Mouse (Mus musculus): Measurements from ENCODE around the gene Capn11.
"Not testable (repeated sequence)": the region's sequence is repeated elsewhere in the genome, so short reads cannot be mapped to it uniquely, and the experiment has no call there.

The Capn11 gene

DNA sequence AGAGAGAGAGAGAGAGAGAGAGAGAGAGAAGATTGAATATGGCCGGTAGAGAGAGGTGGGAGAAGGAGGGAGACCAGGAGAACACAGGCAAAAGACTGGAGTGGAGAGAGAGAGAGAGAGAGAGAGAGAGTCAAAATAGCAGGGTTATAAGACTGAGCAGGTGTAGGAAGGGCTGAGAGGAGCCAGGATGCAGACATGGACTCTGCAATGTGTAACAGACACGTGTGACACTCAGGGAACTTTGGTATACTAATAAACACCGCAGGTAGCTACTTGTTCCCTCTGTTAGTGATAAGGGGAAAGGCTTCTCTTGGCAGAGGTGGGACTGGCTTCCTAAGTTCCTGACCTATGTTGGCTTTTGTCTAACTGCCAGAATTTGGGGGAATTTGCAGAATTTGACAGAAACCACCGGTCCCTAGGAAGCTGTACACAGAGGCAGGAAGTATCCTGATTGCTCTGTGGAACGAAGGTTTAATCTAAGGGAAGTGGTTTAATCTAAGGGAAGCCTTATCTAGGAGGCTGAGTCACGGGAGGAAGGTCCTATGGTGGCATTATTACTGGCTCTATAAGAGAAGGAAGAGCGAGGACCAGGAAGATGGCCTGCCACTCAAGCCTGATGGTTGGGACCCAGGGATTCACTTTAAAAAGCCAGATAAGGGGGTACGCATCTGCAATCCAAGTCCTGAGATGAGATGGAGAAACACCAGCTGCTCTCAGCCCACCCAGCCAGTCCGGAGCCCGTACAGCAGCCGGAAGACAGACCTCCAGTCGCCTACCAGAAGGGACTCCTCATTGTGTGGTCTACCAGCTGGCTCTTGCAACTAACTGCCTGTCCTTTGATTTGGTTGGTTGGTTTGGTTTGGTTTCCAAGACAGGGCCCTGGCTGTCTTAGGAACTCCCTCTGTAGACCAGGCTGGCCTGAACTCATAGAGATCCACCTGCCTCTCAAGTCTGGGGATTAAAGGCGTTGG lies 30.0 kb downstream of the Capn11 start:
- DNase-seq (ENCODE audit: low read depth): peak; percentile 67

DNA sequence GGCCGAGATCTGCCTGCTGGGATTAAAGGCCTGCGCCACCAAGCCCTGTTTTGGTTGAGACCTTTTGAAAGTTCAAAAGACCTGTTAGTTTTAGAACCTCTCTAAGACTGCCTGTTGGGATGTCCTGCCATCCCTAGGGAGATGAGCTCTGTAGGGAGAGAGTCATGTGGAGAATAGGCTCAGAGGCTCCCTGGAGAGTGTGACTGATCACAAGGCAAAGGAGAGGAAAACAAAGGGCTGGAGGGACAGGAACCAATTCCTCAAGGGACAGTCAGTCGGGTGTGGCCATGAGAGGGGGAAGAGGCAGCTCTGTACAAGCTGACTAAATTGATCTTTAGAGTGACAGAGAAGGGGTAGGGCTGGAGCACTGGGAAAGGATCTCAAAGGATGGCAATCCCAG lies 31.0 kb downstream of the Capn11 start:
- DNase-seq (ENCODE audit: low read depth): no peak

DNA sequence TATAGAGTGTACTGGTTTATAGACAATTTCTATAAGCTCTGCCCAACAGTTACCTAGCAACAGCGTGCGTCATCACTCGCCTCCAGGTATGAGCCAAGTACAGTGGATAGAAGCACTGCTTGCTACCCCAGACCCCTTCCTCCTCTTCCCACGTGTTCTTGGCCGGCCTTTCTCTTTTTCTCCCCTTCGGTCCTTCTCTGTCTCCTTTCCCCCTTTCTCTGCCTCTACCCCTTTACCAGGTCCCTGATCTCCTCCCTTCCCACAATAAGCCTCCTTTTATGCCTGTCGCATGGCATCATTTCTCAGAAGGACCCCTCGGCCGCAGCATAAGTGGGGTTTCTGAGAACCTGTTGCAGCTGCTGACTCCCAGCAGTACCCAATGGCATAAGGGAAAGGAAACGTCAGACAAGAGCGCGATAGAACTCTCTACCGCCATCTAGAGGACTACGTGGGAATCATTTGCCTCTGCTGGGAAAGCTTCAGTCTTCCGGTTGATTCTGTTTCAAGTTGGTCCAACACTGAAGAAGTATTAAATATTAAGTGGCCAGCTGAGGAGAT lies 32.5 kb downstream of the Capn11 start:
- peak; percentile 86 for DNase-seq (ENCODE audit: low read depth)

DNA sequence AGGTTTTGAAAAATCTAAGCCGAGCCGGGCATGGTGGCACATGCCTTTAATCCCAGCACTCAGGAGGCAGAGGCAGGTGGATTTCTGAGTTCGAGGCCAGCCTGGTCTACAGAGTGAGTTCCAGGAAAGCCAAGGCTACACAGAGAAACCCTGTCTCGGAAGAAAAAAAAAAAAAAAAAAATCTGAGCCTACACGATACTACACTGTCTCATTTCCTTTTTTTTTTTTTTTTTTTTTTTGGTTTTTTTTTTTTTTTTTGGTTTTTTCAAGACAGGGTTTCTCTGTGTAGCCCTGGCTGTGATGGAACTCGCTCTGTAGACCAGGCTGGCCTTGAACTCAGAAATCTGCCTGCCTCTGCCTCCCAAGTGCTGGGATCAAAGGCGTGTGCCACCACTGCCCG lies 35.7 kb downstream of the Capn11 start:
- DNase-seq (ENCODE audit: low read depth): not testable (repeated sequence)

DNA sequence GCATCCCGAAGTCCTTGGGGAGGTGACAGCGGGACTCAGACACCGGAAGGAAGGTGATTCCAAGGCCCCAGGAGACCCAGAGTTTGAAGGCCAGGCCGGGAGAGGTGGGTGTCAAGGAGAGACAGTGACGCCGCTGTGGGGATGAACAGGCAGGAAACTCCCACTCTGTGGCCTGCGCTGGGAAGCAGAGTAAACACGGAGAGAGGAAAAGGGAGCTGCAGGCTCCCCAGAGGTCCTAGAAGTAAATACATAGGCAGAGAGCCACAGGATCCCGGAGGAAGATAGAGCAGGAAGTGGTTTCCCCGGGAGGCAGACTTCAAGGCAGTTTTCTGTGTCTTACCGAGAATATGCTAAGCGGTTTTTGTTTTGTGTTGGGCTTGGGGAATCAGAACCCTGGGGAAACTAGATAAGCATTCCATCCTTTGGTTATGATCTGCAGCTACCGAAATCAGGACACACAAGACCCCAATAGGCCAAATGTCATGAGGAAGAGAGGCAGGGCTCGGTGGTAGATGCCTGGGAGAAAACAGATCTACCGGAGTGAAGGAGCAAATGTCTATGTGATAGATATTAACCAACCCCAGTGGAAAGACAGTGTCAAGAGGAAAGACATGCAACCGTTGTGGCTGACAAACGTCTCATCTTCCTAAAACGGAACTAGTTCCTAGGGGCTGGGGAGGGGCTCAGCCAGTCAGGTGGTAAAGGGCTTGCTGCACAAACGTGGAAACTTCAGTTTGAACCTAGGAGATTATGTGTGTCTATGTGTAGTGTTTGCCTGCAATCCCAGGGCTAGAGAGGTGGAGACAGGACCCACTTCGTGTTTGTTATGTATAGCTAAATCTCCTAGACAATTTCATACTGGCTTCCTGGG lies 39.5 kb downstream of the Capn11 start:
- peak; percentile 65 for DNase-seq (ENCODE audit: low read depth)

DNA sequence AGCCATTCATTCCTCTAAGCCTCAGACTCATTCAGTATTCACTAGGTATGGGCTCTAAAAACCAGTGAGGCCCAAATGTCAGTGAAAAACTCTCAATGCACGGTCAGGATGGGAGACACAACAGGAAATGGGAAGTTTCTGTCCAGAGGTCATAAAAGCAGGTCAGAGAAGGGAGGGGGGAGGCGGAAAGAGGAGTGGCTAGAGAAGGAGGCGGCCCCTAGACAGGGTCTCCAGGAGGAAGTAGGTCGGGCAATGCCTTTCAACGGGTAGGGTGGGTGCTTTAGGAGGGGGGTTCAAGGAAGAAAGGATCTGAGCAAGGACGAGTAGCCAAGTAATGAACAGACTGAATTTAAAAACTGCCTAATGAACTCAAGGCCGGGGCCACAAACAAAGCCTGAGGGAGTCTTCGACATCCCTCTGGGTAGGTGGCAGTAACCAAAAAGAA lies 40.2 kb downstream of the Capn11 start:
- no peak for DNase-seq (ENCODE audit: low read depth)

DNA sequence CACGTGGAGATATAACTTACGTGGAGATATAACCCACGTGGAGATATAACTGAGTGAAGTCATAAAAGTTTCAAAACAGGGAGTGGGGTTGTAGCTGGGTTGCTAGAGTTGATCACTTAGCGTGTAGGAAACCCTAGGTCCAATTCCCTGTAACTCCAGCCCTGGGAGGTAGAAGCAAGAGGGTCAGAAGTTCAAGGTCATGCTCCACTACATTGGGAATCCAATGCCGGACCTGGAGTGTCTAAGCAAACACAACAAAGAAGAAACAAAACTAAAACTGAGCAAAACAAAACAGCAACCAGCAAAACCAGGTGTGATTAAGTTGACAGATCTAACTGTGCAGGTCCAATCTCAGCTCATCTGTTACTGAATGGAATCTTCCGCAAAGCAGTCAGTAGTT lies 41.5 kb downstream of the Capn11 start:
- no peak for DNase-seq (ENCODE audit: low read depth)

DNA sequence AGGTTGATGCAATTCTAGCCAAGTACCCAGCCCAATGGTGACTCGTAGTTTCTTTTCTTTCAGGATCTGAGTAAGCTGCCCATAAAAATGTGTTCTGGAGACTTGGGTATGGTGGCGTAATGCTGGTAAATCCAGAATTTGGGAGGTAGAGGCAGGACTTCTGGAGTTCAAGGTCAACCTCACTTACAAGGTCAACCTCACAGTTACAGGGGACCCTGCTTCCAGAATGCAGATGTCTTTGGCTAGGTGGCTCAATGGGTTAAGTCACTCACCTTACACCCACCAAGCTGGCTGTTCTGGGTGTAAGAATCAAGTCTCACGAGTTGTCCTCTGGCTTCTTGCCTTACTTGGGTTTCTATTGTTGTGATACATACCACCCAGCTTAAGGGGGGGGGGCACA lies 42.4 kb downstream of the Capn11 start:
- DNase-seq (ENCODE audit: low read depth): no peak

DNA sequence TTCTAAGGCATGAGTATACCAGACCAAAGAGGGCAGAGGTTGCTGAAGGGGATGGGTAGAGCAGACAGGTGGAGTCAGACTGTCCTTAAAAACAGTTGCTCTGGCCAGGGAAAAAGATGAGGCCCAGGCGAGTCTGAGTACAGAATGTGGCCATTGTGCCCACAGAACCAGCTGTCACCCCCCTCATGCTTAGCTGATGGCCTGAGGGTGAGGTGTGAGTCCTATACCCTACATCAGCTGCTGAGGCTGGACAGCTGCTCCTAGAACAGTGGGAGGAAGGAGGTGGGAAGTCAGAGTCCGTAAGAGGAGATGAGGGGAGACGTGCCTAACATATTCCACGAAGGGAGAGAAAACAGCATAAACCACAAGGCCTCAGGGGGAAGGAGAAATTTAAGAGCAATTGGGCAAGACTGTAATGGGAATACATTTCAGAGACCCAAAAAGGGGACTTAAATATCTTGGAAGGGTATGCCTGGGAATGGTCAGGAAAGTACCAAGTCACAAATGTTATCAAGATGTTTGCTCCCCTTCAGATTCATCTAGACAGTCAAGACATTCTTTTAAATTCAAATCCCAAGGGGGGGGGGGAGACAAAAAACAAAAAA lies 43.0 kb downstream of the Capn11 start:
- DNase-seq (ENCODE audit: low read depth): no peak

DNA sequence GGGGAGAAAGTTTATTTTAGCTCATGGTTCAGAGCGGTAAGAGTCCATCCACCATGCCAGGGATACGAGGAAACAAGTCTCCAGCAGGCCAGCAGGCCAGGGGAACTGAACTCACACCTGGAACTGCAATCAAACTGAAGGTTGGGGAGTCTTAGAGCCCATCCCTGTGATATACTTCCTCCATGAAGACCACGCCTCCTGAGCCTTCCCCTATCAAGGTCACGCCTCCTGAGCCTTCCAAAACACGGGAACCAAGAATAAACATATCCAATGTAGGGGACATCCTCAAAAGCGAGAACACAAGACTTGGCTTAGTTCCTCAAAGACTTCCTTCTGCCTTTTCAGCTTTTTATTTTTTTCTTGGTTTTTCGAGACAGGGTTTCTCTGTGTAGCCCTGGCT lies 46.2 kb downstream of the Capn11 start:
- no peak for DNase-seq (ENCODE audit: low read depth)

DNA sequence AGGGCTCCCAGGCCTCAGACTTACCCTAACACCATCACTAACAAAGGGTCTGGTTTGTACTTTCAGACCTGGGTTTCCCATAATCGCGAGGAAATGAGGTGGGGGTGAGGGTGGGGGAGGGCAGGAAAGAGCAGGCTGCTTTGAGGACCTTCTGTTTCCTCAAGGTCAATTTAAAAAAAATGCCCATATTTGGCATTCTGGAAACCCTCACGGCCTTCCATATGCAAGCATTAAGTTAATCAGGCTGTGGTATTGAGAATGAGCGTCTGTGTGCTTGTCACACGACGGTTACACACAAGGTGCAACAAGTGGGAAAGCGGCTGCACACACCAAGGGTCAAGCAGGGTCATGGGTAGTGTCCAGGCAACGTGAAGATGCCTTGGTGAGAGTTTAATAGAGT lies 47.1 kb downstream of the Capn11 start:
- DNase-seq (ENCODE audit: low read depth): no peak

DNA sequence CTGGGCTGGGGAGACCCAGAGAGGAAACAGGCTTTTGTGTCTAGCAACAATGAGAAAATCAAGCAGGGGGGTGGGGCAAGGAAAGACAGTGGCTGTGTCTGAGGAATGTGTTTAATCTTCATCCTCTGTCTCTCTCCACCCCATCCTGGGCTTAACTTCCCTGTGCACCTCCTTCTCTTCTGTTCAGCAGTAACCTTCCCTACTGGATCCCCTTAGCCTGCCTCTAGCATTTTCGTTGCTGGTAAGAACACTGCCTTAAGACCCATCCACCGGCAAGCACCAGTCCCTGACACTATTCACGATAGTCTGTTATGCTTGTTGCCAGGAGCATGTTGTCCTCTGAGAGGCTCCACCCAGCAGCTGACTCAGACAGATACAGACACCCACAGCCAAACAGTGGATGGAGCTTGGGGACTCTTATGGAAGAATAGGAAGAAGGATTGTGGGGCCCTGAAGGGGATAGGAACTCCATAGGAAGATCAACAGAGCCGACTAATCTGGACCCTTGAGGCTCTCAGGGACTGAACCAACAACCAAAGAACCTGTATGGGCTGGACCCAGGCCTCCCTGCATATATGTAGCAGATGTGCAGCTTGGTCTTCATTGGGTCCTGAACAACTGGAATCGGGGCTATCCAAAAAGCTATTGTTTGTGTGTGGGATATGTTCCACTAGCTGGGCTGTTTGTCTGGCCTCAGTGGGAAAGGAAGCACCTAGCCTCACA lies 48.8 kb downstream of the Capn11 start:
- no peak for DNase-seq (ENCODE audit: low read depth)

DNA sequence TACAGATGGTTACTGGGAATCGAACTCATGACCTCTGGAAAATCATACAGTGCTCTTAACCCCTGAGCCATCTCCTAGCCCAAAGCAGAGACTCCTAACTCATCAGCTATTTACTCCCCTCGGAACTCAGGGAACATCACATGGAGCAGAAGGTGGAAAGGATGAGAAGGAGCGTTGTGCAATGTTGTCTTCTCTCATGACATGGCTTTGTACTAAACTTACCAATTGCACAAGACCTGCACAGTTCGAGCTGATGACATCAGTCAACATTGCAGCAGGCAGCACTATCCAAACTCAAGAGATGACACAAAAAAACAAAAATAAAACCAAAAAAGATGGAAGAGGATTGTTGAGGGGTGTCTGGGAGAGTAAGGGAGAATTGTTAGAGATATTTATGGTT lies 50.7 kb downstream of the Capn11 start:
- DNase-seq (ENCODE audit: low read depth): peak; percentile 46

DNA sequence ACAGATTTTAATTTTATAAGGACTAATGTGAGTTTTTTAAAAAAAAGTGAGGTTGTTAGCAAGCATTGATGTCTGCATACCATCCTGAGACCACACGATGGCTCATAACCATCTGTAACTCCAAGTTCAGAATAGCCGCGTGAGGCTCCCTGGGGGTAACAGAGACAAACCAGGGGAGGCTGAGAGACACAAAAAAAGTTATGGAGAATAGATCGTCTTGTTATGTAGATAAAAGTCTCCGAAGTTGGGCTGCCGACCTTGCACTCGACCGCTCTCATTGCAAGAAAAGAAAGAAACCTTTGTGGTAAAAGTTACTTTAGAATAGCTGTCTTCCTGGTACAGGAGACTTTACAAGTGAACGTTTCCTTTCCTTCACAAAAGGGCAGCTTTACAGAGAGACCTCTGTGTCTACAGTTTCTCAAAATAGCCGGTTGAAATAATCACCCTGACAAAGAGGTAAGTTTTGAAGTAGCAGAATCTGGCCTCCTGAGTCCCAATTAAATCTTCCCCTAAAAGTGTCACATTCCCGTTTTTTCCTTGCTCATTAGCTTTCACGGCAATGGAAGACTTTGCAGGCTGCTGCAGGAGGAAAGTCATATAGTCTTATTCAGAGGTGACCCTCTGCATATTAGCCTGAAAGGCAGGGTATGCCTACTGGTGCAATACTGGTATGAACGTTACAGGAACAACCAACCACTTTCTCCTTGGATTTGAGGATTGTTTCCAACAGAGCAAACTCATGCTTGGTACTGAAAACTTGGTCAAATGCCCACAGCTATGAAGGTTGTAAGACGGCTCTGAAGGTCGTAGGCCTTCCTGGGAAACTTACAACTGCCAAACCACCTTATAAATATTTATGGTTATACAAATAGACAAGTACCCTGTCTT lies 51.9 kb downstream of the Capn11 start:
- no peak for DNase-seq (ENCODE audit: low read depth)

DNA sequence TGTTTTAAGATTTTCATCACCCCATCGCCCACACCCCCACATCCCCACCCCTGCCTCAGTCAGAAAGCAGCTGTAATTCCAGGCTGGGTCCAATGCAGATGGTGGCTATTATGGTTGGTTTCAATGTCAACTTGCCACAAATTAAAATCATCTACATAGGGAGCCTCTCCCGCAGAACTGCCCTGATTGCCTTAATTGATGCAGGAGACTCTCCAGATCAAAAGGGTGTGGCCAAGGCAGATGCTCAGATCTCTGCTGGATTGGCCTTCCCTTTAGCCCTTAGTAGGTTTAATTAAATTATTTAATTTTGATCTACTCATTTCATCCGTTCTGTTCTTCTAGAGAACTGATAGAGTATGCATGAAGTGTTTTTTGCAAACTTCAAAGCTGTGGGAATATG lies 56.1 kb downstream of the Capn11 start:
- no peak for DNase-seq (ENCODE audit: low read depth)

DNA sequence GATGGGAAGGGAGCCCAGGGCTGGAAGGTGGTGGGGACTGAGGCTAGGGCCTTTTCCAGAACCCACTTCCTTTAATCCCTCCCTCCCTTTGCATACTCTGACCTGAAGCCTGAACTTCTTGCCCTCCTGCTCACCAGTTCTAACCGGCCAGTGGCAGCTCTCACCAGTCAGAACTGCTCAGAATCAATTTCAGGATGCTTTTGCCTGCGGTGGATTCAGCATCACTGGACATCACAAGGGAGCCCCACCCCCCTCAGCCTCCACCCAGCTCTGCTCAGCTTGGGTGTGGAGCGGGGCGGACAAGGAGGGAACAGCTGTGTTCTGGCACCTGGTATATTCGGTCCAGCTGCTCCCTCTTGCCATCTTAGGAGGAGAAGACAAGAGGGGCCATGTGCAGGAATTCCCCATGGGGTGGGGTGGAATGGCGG lies 57.2 kb downstream of the Capn11 start, which contains the start of gene Mymx:
TSS of gene Mymx (minus strand) at position 226 of the 428 bp plus-strand sequence.
- no peak for DNase-seq (ENCODE audit: low read depth)

DNA sequence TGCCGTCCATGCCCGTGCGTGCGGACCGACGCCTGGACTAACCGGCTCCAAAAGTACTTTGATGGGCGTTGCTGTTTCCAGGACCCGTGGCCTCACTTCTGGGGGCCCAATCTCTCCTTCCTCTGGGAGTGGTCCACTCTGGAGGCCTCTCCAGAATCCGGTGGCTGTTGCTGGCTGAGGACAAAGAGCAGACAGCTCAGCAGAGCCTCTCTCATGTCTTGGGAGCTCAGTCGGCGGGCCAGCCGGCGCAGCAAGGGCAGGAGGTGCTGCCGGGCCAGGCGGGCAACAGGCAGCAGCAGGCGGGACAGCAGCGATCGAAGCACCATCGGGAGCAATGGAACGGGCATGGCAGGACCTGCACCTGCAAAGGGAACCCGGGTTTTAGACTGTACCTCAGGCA lies 57.8 kb downstream of the Capn11 start:
- no peak for DNase-seq (ENCODE audit: low read depth)

DNA sequence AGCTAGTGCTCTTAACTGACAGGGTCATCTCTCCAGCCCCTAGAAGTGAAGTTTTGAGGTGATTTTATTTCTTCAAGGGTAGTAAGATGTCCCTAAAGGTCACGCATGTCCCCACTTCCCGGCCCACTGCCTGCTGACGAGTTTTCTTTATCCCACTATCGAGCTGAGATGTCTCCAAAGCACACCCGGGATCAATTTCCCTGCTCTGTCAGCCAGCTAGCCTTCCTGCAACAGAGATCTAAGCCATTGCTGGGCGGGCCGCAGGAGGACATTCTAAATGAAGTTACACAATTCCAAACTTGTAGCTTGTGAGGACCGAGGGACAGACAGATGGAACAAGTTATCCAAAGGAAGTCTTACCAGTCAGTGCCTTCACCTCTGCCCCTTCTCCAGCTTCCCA lies 58.9 kb downstream of the Capn11 start:
- DNase-seq (ENCODE audit: low read depth): no peak

DNA sequence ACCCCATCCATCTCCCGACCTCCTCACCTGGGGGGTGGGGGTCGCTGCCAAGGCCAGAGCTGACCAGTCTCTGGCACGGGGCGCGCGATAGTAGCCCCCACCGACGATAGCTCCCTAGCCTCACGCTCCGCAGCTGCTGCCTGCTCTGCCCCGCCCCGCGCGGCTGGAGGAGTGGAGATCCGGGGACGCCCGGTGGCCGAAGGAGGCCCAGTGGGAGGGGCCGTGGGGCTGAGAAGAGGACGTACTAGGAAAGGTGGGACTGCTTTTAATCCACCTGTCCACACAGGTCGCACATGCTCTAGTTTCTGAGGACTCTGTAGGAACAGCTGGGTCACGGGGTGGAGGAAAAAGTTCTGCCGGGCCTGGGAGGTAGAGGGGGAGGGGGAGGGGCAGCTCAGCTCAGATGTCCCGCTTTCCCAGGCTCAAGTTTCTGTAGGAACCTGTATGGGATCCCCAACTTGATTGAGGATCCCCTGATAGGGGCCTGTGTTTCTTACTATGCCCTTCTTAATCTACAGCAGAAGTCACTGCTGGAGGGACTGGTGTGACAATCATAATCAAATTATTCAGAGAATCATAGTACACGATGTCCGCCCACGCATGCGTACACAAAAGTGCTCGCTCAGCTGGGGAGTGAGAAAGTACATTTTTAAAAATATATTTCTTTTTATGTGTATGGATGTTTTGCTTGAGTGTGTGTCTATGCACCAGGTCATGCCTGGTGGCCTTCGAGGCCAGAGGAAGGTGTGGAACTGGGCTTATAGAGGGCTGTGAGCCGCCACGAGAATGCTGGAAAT lies 59.5 kb downstream of the Capn11 start, which contains the start of gene Slc29a1:
TSS of gene Slc29a1 (minus strand) at position 161 of the 797 bp plus-strand sequence.
- DNase-seq (ENCODE audit: low read depth): no peak

All from 416B (cell line).